Mouse (Mus musculus) Muller cell, postnatal 12 days (primary cell): Measurements from ENCODE around the gene Chd1.

Experiments
- DNase-seq: peaks from one replicate; pipeline ENCODE4 v3.0.0-alpha.2; 2015; ENCODE audit errors: inconsistent ontology term

Chd1 gene

DNA sequence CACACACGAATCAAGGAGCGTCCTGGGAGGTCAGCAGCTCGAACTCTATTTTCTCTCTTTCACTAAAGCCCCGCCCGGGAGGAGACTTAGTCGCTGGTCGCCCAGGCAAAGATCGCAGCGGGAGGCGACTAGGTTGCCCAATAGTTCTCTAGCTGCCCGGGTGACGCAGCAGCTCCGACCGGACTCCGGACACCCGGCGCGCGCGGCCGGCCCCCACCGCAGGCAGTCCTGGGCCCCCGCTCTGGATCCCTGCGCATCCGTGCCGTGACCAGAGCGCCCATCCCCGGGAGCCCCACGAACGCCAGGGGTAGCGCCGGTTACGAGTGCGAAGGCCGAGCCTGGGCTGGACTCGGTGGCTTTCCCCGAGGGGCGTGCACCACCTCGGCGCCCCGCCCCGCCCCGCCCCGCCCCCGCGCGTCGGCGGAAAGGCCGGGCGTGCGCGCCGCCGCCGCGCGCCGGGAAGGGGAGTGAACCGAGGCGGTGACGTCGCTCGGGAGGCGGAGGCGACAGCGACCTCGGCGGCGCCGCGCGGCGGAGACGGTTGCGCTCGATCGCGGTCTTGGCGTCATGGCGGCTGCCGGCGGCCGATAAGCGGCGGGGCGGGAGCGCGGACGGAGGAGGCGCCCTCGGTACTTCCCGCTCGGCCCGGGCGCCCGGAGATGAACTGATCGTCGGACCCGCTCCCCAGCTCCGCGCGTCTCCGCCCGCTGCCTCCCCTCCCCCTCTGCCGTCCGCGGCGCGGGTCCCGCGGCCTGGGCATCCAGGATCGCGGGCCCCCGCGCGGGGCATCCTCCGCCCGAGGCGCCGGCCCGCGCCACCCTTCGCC lies at the start of gene Chd1:
Gene Chd1 (plus strand): TSS at position 493 of the 826 bp plus-strand sequence.
- DNase-seq = peak; percentile 96

DNA sequence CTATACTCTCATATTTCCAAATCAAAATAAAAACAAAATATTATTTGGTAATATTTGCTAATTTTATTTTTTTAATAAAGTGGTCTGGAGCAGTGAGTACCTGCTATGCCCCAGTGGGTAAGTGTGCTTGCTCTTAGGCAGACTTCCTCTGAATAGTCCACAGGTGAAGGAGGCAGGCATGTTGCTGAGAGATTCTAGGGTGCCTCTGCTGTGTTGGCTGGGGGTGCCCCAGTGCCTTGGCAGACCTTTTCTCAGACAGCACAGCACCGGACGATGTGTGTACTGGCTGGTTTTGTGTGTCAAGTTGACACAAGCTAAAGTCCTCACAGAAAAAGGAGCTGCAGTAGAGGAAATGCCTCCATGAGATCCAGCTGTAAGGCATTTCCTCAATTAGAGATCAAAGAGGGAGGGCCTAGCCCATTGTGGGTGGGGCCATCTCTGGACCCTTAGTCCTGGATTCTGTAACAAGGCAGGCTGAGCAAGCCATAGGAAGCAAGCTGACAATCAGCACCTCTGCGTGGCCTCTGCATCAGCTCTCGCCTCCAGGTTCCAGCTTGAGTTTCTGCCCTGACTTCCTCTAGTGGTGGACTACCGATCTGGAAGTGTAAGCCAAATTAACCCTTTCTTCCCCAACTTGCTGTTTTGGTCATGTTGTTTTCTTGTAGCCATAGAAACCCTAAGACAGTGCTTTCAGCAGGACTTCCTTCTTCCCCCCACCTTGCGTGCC lies 47.7 kb upstream of the Chd1 start:
- peak; percentile 12 for DNase-seq

DNA sequence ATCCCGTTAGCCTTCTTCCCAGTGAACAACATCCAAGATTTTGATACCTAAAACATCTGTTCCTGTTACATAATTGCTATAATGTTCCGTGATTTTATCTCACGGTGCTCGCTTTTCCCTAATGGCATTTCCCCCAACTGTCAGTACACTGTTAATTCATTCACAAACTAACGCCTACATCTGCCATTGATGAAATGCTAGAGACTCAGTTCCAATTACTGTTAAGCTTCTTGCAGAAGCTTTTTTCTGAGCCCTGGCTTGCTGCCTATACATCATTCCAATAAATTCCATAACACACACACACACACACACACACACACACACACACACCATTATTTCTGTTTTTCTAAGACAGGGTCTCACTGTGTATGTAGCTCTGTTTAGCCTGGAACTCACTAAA lies 31.9 kb upstream of the Chd1 start:
- peak; percentile 4 for DNase-seq

DNA sequence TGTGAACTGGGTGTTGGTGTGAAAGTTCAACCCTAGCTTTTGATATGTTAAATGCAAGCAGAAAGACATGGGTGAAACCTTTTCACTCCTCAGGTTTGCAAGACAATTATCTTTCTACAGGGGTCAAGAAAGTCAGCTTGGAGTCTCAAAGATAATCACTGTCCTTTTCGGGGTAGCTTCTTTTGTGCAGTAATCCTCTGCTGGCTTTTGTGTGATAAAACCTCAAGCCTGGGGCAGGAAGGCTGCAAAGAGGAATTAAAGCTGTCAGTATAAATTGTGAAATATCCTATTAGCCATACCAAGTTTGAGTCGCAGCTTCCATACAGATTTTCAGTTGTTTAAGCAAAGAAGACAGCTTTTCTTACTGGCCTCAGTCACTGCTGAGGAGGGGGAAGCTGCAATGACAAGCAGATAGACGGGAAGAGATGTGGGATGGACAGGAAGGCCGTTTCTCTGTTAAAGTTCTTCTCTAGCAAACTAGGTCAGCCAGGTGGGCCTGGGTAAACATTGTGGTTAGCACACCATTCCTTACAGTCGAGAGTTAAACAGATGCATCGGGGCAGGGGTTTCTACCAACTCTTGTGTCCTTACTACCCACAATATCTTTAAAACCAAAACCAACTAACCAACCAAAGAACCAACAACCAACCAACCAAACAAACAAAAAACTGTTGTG lies 26.7 kb upstream of the Chd1 start:
- peak; percentile 2 for DNase-seq

DNA sequence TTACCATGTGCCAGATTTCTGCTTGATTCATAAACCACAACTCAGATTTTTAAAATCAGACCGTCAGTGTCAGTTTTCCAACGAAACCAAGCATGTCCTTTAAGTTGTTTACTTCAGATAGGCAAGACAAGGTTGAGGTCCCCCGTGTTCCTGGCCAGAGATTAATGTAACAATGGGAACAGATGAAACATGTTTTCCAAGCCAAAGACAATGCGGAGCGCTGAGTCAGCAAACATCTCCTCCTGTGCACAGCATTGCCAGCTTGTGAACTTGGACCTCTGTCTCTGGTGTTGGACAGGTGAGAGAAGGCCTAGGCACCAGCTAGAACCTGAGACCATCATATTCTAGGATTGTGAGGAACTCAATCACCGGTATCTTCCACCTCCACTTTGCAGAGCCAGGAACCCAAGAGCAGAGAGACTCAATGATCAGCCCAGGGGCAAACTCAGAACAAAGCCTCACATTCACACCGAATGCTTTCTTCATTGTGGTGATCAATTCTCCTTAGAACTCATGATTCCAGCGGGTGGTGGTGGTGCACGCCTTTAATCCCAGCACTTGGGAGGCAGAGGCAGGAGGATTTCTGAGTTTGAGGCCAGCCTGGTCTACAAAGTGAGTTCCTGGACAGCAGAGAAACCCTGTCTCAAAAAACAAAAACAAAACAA lies 24.7 kb upstream of the Chd1 start:
- DNase-seq = no peak

DNA sequence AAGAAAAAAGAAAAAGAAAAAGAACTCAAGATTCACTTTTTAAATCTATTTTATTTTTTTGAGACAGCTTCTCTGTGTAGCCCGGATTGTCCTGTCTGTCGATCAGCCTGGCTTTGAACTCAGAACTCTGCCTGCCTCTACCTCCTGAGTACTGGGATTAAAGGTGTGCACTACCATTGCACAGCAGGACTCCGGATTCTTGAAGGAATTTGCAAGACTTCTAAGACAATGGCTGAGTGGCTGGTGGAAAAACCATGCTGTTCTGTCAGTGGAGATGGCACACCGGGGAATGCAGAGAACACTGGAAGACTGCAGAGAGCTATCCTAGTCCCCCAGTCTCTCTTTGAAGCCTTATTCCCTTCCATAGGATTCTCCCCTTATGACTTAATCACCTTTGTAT lies 24.1 kb upstream of the Chd1 start:
- DNase-seq = no peak

DNA sequence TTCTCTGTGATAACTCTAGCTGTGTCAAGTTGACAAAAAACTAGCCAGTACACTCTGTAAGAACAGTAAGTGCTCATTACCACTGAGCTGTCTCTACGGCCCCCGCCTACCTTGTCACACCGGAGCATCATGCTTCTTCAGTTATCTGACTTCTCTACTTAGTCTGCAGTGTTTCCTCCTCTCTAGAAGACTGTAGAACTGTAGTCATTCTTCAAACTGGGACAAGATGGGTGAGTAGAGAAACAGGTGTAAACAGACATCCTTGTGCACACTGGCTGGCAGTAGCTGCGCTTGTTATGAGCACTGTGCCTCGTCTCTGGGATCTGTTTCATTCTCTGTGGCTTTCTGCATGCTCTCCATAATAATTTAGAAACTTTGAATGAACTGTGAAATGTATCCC lies 18.4 kb upstream of the Chd1 start:
- no peak for DNase-seq

DNA sequence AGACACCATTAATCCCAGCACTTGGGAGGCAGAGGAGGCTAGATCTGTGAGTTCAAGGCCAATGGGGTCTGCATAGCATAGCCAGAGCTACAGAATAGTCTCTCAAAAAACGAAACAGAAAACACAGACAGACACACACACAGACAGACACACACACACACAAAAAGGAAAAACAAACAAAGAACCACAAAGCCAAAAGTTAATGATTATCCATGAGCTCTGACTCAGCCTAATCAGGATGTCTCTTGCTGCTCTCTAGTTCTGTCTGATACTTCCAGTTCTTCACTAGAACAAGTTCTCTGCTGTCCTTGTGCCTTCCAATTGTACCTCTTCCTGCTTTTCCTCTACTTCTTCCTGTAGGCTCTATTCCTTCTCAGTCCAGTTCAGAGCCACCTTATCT lies 14.5 kb upstream of the Chd1 start:
- DNase-seq = no peak

DNA sequence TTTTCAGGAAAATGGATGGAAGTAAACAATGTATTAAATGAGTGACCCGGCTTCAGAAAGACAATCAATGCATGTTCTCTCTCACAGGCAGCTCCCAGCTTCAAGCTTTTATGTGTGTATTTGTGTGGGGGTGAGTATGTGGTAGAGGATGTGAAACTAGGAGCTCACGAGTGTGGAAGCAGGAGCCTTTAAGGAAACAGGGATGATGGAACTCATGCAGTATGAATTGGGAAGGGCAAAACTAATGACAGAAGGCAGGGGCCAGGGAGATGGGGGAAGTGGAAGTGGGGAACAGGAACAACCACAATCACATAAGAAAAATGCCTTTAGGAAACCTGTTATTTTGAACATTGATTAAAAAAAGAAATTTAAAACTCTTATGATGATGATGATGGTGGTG lies 9.2 kb upstream of the Chd1 start:
- no peak for DNase-seq

DNA sequence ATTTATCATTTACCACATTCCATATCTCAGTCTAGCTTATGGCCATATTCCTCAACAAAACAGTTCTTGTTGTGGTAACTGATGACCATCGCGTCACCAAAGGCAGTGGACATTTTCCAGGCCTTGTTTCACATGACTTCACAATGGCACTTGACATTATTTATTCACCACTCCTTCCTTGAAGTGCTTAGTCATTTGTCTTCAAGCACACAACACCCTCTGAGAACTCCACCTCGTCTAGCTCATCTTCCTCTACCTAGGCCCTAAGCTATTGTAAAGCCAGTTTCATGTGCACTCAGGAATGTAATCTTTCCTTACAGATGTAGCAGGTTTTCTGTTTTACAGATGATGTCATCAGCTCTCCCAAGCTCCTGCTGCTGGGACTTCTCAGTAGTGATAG lies 5.8 kb upstream of the Chd1 start:
- DNase-seq = no peak

DNA sequence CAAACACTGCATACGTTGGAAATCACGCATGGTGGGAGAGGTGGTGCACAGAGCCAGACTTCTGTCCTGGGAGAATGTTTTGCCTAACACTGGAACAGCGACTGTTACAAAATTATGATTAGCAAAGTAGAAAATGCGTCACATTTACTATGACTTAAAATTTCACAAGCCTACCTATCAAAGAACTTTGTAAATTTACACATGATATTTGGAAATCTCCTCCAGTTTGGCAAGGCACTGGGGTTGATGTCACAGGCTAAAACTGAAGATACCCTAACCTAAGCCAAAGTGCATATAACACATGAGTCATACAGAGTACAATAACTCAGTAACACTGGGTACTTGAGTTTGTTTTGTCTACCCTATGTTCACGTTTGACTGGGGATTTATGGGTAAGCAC lies 3.3 kb upstream of the Chd1 start:
- no peak for DNase-seq

DNA sequence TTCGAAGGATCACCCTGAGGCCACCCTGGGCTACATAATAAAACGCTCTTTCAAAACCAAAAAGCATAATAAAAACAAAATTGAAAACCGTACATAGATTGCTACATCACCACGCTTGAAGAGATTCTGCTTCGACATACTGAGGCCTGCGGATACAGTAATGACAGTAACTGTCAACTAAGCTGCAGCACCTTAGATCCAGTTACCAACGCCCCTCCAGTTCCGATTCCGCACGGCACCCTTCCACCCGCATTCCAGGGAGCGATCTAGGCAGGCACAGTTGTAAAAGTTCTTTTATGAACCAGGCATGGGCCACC lies 651 bp upstream of the Chd1 start:
- no peak for DNase-seq

DNA sequence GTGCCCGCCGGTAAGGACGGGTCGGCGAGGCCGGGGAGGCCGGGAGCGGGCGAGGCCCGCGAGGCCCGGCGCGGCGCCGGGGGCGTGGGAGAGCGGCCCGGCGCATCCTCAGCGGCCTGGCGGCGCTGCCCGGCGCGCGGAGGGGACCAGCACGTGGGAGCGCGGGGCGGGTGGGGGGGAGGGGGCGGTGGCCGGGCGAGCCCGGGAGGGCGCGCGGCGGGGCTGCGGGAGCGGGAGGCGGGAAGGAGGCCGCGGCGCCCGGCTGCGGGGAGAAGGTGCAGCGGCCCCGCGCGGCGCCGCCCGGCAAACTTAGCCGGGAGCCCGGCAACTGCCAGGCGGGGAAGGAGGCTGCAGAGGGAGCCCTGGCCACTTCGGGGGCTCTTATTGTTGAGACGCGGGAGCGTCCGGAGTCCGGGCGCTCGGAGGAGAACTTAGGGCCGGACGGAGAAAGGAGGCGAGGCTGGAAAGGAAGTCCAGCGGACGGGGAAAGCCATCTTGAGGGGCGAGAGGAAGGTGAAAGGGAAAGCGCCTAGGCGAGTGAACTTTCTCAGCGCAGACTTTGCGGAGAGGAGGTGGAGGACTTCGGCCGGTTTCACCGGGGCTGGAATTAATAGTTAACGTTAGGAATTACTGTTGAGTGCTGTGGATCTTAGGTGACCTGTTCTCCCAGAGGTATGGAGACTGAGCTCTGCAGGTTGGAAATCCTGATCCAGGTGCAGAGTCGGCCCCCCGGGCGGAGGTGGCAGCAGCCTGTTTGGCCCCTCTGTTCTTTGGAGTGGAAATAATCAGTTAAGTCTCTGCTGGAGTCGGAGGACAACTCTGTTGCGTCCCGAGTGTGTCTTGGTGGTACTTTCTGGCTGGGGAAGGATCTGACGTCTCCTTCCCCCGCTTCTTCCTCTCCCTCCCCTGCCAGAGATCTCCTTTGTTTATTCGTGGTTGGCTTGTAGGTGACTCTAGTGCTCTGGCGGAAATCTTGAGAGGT lies 827 bp downstream of the Chd1 start:
- peak; percentile 64 for DNase-seq

DNA sequence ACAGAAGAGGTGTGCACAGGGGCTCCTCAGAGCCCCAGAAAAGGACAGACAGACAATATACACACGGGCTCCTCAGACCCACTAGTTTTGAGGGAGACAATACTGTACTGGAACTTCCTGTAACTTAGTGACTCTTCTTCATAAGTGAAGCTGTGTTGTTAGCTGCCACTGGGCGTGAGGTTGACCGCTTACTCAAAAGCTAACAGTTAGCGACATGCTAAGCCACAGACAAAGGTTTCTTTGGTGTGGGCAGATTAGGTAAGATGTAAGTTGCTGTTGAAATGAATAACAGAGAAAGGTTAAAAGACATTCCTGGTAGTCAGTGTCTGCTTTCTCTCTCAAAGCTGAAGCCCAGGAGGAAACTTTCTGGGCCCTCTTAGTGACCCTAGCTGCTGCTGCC lies 9.7 kb downstream of the Chd1 start:
- DNase-seq = peak; percentile 34

DNA sequence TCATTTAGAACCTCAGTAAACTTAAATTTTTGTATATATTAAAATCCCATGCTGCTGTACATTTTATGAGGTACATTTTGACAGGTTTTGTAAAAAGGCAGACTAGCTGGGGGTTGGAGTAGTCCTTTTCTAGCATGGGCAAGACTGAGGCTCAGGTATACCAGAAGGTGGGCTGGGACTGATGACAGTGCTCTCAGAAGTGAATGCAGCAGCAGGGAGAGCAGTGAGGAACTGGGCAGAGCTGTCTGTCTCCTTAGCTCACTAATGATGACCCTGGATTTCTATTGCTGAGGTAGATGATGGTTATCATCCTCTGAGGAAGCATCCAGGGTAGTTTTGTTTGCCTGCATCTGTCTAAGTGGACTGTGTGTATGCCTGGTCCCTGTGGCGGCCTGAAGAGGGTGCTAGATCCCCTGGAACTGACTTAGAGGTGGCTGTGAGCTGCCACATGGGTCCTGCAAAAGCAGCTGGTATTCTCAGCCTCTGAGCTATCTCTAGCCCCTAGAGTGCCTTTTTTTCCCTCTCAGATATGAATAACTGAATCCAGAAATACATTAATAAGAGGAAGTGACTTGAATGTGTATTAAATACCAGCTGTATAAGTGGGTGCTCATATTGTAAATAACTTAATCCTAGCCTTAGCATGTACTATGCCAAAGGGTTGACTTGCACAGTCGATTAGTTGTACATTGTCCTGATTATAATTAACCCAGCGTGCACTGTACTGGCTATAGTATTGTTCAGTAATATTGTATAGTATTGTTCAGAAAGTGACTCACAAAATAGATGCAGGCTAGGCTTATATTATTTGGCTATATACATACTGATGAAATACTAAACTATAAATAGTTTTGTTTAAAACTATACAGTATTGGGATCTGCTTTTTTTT lies 10.5 kb downstream of the Chd1 start:
- DNase-seq = peak; percentile 3

DNA sequence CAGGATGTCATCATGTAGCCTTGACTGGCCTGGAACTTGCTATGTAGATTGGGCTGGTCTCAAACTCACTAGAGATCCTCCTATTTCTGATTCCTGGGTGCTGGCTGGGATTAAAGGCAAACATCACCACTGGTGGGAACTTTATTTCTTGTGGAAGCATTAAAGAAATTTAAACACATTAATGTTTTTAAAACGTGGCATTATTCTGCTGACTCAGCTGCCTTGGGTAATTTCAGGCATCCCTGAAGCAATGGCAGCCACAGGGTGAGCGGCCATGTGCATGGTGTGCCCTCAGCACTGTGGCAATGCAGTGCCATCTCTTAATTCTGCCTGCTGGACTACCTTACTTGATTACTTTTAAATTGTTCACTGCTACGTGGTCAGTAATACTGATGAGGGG lies 11.2 kb downstream of the Chd1 start:
- no peak for DNase-seq

DNA sequence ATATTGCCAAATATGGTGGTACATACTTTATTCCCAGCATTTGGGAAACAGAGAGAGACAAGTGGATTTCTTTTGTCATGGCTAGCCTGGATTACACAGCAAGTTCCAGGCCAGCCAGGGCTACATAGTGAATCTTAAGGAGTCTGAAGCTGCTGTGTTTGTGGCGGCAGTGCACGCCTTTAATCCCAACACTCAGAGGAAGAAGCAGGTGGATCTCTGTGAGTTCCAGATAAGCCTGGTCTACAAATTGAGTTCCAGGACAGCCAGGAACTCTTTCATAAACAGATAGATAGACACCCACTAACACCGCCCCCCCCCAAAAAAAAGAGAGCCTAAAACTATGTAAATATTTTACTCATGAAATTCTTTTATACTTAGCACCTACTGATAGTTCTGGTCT lies 16.1 kb downstream of the Chd1 start:
- no peak for DNase-seq

DNA sequence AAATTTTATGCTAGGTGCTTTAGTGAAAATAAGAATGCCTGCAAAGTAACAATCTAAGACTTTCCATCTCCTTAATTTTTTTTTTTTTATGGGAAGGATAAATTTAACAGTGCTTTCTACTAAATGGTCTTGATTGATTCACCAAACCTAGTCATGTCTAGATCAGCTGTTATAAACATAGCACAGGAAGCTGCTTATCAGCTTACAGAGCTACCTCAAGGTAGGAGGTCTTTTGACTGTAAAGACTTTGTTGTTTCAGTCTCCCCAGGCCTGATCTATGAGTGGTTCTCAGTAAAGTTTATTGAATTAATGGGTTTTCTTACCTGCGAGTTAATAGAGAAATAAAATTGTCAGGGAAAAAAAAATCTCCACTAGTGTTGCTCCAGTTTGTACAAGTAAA lies 18.5 kb downstream of the Chd1 start:
- no peak for DNase-seq

DNA sequence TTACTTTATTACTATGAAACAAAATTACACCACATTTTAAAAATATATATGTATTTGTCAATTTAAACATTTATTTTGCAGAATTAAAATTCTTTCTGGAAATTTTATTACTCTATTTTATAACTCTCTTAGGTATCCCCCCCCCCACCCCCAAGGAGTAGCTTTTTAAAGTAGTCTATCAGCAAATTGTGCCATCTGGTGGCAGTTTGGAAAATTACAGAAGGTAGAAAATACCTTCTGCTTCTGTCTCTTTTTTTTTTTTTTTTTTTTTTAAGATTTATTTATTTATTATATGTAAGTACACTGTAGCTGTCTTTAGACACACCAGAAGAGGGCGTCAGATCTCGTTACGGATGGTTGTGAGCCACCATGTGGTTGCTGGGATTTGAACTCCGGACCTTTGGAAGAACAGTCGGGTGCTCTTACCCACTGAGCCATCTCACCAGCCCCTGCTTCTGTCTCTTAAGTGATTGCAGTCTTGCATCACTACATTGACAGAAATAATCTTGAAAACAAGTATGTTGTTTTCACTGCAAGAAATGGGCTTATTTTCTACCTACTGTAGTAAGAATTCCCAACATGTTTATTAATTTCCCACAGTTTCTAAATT lies 19.2 kb downstream of the Chd1 start:
- DNase-seq = peak; percentile 36

DNA sequence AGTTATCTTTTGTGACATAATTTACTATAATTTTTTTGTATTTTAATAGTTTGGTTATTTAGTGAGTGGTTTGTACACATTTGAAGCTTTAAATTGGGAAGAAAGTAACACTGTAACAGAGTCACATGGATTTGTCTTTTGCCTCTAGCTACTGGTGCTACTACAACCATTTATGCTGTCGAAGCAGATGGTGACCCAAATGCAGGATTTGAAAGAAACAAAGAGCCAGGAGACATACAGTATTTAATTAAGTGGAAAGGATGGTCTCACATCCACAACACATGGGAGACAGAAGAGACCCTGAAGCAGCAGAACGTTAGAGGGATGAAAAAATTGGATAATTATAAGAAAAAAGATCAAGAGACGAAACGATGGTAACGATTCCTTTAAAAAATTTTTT lies 26.9 kb downstream of the Chd1 start:
- DNase-seq = no peak
